Mouse (Mus musculus) mature B cell (primary cell): ENCODE data around the gene Fads2.

ENCODE experiments used
- in situ Hi-C: fragments of 300-500 bp; cut with MboI; formaldehyde crosslinking; loops from 2 replicates; pipeline ENCODE4 v1.14.3; 2019

The Fads2 gene

GRCm38 (mm10) chr19:10061624-10062023, 39.9 kb downstream of the Fads2 start:
- in situ Hi-C loops = no loop called here

- in situ Hi-C loops = no loop called here
Observed at GRCm38 (mm10) chr19:10060783-10061590, 40.6 kb downstream of the Fads2 start.

- in situ Hi-C loops = no loop called here
Observed at GRCm38 (mm10) chr19:10059911-10060567, 41.5 kb downstream of the Fads2 start.

GRCm38 (mm10) chr19:10058876-10059427, 42.6 kb downstream of the Fads2 start:
- in situ Hi-C loops = no loop called here

GRCm38 (mm10) chr19:10058352-10058825, 43.2 kb downstream of the Fads2 start:
- in situ Hi-C loops = no loop called here

GRCm38 (mm10) chr19:10057486-10058351, 43.8 kb downstream of the Fads2 start:
- in situ Hi-C loops = no loop called here

GRCm38 (mm10) chr19:10056686-10057085, 44.9 kb downstream of the Fads2 start:
- in situ Hi-C loops = no loop called here

GRCm38 (mm10) chr19:10055783-10056660, 45.5 kb downstream of the Fads2 start:
- in situ Hi-C loops = no loop called here

- in situ Hi-C loops = no loop called here
Observed at GRCm38 (mm10) chr19:10055261-10055660, 46.3 kb downstream of the Fads2 start.

- in situ Hi-C loops = no loop called here
Observed at GRCm38 (mm10) chr19:10054361-10055075, 47.0 kb downstream of the Fads2 start.

GRCm38 (mm10) chr19:10053692-10054260, 47.8 kb downstream of the Fads2 start:
- in situ Hi-C loops = no loop called here

GRCm38 (mm10) chr19:10052698-10053097, 48.8 kb downstream of the Fads2 start:
- in situ Hi-C loops = no loop called here

GRCm38 (mm10) chr19:10050438-10050837, 51.1 kb downstream of the Fads2 start:
- in situ Hi-C loops = no loop called here

- in situ Hi-C loops = no loop called here
Observed at GRCm38 (mm10) chr19:10049533-10049932, 52.0 kb downstream of the Fads2 start.

GRCm38 (mm10) chr19:10046983-10047382, 54.6 kb downstream of the Fads2 start:
- in situ Hi-C loops = no loop called here

- in situ Hi-C loops = no loop called here
Observed at GRCm38 (mm10) chr19:10046346-10046745, 55.2 kb downstream of the Fads2 start.

- in situ Hi-C loops = no loop called here
Observed at GRCm38 (mm10) chr19:10045707-10046106, 55.8 kb downstream of the Fads2 start.

- in situ Hi-C loops = no loop called here
Observed at GRCm38 (mm10) chr19:10043643-10044042, 57.9 kb downstream of the Fads2 start.

- in situ Hi-C loops = no loop called here
Observed at GRCm38 (mm10) chr19:10042816-10043215, 58.7 kb downstream of the Fads2 start.

- in situ Hi-C loops = no loop called here
Observed at GRCm38 (mm10) chr19:10042232-10042631, 59.3 kb downstream of the Fads2 start.
